Mouse (Mus musculus) CH12.LX (cell line): ENCODE data around the gene Mrps35.

Experiments
- BHLHE40 ChIP-seq: IDR thresholded peaks from 2 replicates; pipeline ENCODE4 v1.6.1; 2011; ENCODE audit warnings: mild to moderate bottlenecking, low read depth, low read length, improper control_type of control experiment
- CHD1 ChIP-seq: IDR thresholded peaks from 2 replicates; pipeline ENCODE4 v1.6.1; 2012; ENCODE audit warnings: low read depth, low read length, improper control_type of control experiment, inconsistent platforms
- CTCF ChIP-seq, 2 experiments: IDR thresholded peaks in 1 of 2; conservative IDR thresholded peaks in 1 of 2; 2 replicates each; pipeline ENCODE4 v1.5.1; 2011 to 2012; ENCODE audit warnings: low read depth in 2 of 2, low read length in 2 of 2, improper control_type of control experiment in 1 of 2, inconsistent platforms in 1 of 2, mild to moderate bottlenecking in 1 of 2, moderate library complexity in 1 of 2
- ELF1 ChIP-seq: IDR thresholded peaks from 2 replicates; pipeline ENCODE4 v1.6.1; 2014; ENCODE audit warnings: low read depth, mild to moderate bottlenecking, inconsistent platforms, low read length, improper control_type of control experiment
- EP300 ChIP-seq: IDR thresholded peaks from 2 replicates; pipeline ENCODE4 v1.6.1; 2011; ENCODE audit warnings: low read length, improper control_type of control experiment
- POLR2A ChIP-seq: IDR thresholded peaks from 2 replicates; pipeline ENCODE4 v1.6.1; 2011; ENCODE audit warnings: low read depth, mild to moderate bottlenecking, improper control_type of control experiment, low read length
- SMC3 ChIP-seq: IDR thresholded peaks from 2 replicates; pipeline ENCODE4 v1.6.1; 2011; ENCODE audit warnings: low read depth, low read length, improper control_type of control experiment
- TCF12 ChIP-seq: IDR thresholded peaks from 2 replicates; pipeline ENCODE4 v1.6.1; 2014; ENCODE audit warnings: low read depth, mild to moderate bottlenecking, inconsistent platforms, low read length, improper control_type of control experiment

- no peak for TF ChIP-seq CHD1
- no peak for TF ChIP-seq POLR2A
- no peak for TF ChIP-seq EP300
- TF ChIP-seq BHLHE40, result no peak
- TF ChIP-seq SMC3, result no peak
- no peak for TF ChIP-seq CTCF (conservative IDR thresholded peaks at IDR 0.05 in 1 of 2, IDR thresholded peaks at IDR 0.05 in 1 of 2; ENCODE audit: low read depth in 2 of 2, low read length in 2 of 2)
- TF ChIP-seq TCF12, result no peak
- no peak for TF ChIP-seq ELF1
These were observed 13.0 kb upstream of the Mrps35 start for GRCm38 (mm10) chr6:147029591-147029990.
